Mouse (Mus musculus): ENCODE results near the gene Olfr629.
"Not testable (repeated sequence)": the region's sequence is repeated elsewhere in the genome, so short reads cannot be mapped to it uniquely, and the experiment has no call there.

- TF ChIP-seq CTCF, EP300 (IDR thresholded peaks at IDR 0.05): not testable (repeated sequence)
These were observed 22.9 kb upstream of the Olfr629 start for GRCm38 (mm10) chr7:103767687-103768086.
